Comparison of ENCODE assay signal across 26 mouse cellular contexts in the genomic region with DNA sequence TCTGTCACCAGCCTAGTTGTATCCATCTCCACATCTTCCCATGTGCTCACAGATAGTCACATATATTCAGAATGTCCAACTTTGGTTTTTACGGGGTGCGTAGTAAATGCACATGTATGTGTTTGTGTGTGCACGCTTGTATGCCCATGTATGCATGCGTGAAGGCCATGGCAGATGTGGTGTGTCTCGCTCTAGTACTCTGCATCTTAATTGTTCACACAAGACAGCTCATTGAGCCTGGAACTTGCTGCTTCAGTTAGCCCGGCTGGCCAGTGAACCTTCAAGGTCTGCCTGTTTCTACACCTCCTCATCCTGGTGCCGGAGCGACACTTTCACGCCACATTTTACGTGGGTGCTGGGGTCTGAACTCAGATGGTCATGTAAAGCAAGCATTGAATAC.
"Had no signal": no experiment of that assay in that cellular context is flagged by ENCODE, and none has a peak within 500 bp of the region (broad histone marks: within the 10 kb centered on the region; RNA-seq: fewer than 3 reads in every experiment).

No protein-coding gene starts in this region.

- H3K9me3 ChIP-seq: liver, embryonic 15.5 days had no signal

- ATAC-seq: hindbrain, embryonic 16.5 days; inflammation-experienced regulatory T-cells, adult 6 months; intestine, embryonic 15.5 days; intestine, postnatal 0 days had no signal

- DNase-seq: gastrocnemius, adult 2 months; gastrocnemius, postnatal 10 days; gastrocnemius, postnatal 25 days; heart, adult 2 months; heart, postnatal 10 days; heart, postnatal 4 days; kidney, adult 18-20 months; kidney, adult 8-10 months; kidney, postnatal 10 days; kidney, postnatal 25 days; kidney, postnatal 4 days; liver; liver, embryonic 13.5 days had no signal

- H3K36me3 ChIP-seq: heart, embryonic 12.5 days; hindbrain, embryonic 12.5 days; intestine, embryonic 15.5 days; liver, embryonic 13.5 days; liver, embryonic 15.5 days had no signal

- H3K4me1 ChIP-seq: hindbrain, embryonic 12.5 days; intestine, embryonic 15.5 days; liver, embryonic 13.5 days; liver, embryonic 15.5 days had no signal

- H3K27me3 ChIP-seq: heart, embryonic 12.5 days; hindbrain, embryonic 12.5 days; intestine, embryonic 15.5 days; limb, embryonic 13.5 days; liver, embryonic 13.5 days; liver, embryonic 15.5 days had no signal

- H3K27ac ChIP-seq: heart, adult 2 months; hindbrain, embryonic 10.5 days; hindbrain, embryonic 12.5 days; hindbrain, embryonic 14.5 days; intestine, embryonic 15.5 days; layer of hippocampus, adult 2 months; left cerebral cortex, adult 2 months; liver, embryonic 13.5 days; liver, embryonic 15.5 days had no signal

- H3K4me3 ChIP-seq: gastrocnemius, adult 2 months; heart, adult 2 months; heart, embryonic 12.5 days; hindbrain, embryonic 10.5 days; hindbrain, embryonic 12.5 days; intestine, embryonic 15.5 days; layer of hippocampus, adult 2 months; left cerebral cortex, adult 2 months; limb, embryonic 13.5 days; liver, embryonic 13.5 days; liver, embryonic 15.5 days had no signal

- H3K9ac ChIP-seq: heart, embryonic 12.5 days; hindbrain, embryonic 12.5 days; hindbrain, embryonic 14.5 days; intestine, embryonic 15.5 days; limb, embryonic 13.5 days; liver, embryonic 13.5 days; liver, embryonic 15.5 days had no signal

- H3K4me2 ChIP-seq: heart, embryonic 12.5 days; hindbrain, embryonic 12.5 days; hindbrain, embryonic 14.5 days; intestine, embryonic 15.5 days; limb, embryonic 13.5 days; liver, embryonic 11.5 days; liver, embryonic 13.5 days; liver, embryonic 15.5 days had no signal
